Mouse (Mus musculus): Measurements from ENCODE around the gene Ruvbl1.

Gene Ruvbl1

GRCm38 (mm10) chr6:88493712-88494111, 28.5 kb downstream of the Ruvbl1 start:
- DNase-seq (ENCODE audit: extremely low read depth, low read depth), result no peak

GRCm38 (mm10) chr6:88499481-88500404, 34.5 kb downstream of the Ruvbl1 start:
- no peak for DNase-seq (ENCODE audit: extremely low read depth, low read depth)

GRCm38 (mm10) chr6:88500405-88500767, 35.2 kb downstream of the Ruvbl1 start:
- DNase-seq (ENCODE audit: extremely low read depth, low read depth), result no peak

GRCm38 (mm10) chr6:88502030-88502970, 37.1 kb downstream of the Ruvbl1 start:
- DNase-seq (ENCODE audit: extremely low read depth, low read depth), result no peak

- no peak for DNase-seq (ENCODE audit: extremely low read depth, low read depth)
Observed at GRCm38 (mm10) chr6:88503044-88503443, 37.8 kb downstream of the Ruvbl1 start.

GRCm38 (mm10) chr6:88513984-88514383, 48.8 kb downstream of the Ruvbl1 start:
- DNase-seq (ENCODE audit: extremely low read depth, low read depth), result no peak

- no peak for DNase-seq (ENCODE audit: extremely low read depth, low read depth)
Observed at GRCm38 (mm10) chr6:88514546-88514945, 49.3 kb downstream of the Ruvbl1 start.

- DNase-seq (ENCODE audit: extremely low read depth, low read depth), result no peak
Observed at GRCm38 (mm10) chr6:88515971-88516370, 50.8 kb downstream of the Ruvbl1 start.

- DNase-seq (ENCODE audit: extremely low read depth, low read depth), result no peak
Observed at GRCm38 (mm10) chr6:88516667-88517066, 51.5 kb downstream of the Ruvbl1 start.

- no peak for DNase-seq (ENCODE audit: extremely low read depth, low read depth)
Observed at GRCm38 (mm10) chr6:88517701-88518403, 52.6 kb downstream of the Ruvbl1 start.

GRCm38 (mm10) chr6:88518404-88519263, 53.4 kb downstream of the Ruvbl1 start, which contains the start of gene Sec61a1:
Sec61a1 (minus strand) TSS chr6:88518905.
- DNase-seq (ENCODE audit: extremely low read depth, low read depth), result peak; percentile 91

GRCm38 (mm10) chr6:88521821-88522220, 56.6 kb downstream of the Ruvbl1 start:
- no peak for DNase-seq (ENCODE audit: extremely low read depth, low read depth)

- DNase-seq (ENCODE audit: extremely low read depth, low read depth), result peak; percentile 55
Observed at GRCm38 (mm10) chr6:88522606-88523005, 57.4 kb downstream of the Ruvbl1 start.

GRCm38 (mm10) chr6:88523043-88523442, 57.8 kb downstream of the Ruvbl1 start:
- no peak for DNase-seq (ENCODE audit: extremely low read depth, low read depth)

- no peak for DNase-seq (ENCODE audit: extremely low read depth, low read depth)
Observed at GRCm38 (mm10) chr6:88523451-88523850, 58.2 kb downstream of the Ruvbl1 start.

GRCm38 (mm10) chr6:88524056-88524455, 58.8 kb downstream of the Ruvbl1 start:
- DNase-seq (ENCODE audit: extremely low read depth, low read depth), result no peak

GRCm38 (mm10) chr6:88530306-88530705, 65.1 kb downstream of the Ruvbl1 start:
- no peak for DNase-seq (ENCODE audit: extremely low read depth, low read depth)

GRCm38 (mm10) chr6:88540093-88540755, 75.0 kb downstream of the Ruvbl1 start:
- DNase-seq (ENCODE audit: extremely low read depth, low read depth), result no peak

- no peak for DNase-seq (ENCODE audit: extremely low read depth, low read depth)
Observed at GRCm38 (mm10) chr6:88544241-88544640, 79.0 kb downstream of the Ruvbl1 start.

Measured in MEL-GATA-1-ER (cell line).